ENCODE assay signal across 8 mouse cellular contexts in the genomic region with DNA sequence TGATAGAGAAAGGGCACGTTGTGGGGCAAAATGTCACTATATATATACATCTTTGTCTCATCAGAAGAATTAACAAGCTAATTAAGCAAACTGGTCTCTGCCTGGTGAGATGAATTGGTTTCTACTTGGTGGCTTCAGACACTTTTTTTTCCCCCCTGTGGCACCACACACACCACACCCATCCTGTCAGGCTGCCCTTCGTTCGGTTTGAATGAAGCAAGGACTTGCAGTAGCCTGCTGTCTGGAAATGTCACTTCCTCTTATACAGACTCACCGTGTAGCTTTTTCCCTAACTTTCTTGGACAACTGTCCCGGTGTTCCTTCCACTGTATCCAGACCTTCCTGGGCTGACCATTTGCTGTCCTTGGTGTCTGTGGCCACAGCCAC.
DNase-seq lines count a peak whose midpoint lies in the region; ATAC-seq and TF ChIP-seq lines count a peak whose summit lies in the region.

No protein-coding gene starts in this region.

- 36% methylated on average over 5 of the region's 5 CpGs for WGBS in heart, adult 2 months
- WGBS in intestine, postnatal 0 days: 34% methylated on average over 5 of the region's 5 CpGs
- 37% methylated on average over 5 of the region's 5 CpGs for WGBS in olfactory bulb, adult 2 months

- H3K4me3 ChIP-seq in heart, adult 2 months: no peak overlapping the region
- H3K4me3 ChIP-seq in intestine, postnatal 0 days (ENCODE audit: low read depth, low read length): peak overlapping the region; percentile 3; the same call in 1 of the 2 replicates
- H3K4me3 ChIP-seq in olfactory bulb, adult 2 months (ENCODE audit: insufficient read depth, low read depth, low read length): 0 out of 2 replicates have a peak overlapping the region, but pooled peaks have one; percentile 15

- no peak for TF ChIP-seq POLR2A in heart, adult 2 months (IDR thresholded peaks at IDR 0.05; ENCODE audit: insufficient read depth, low read depth, low read length)
- no peak for TF ChIP-seq POLR2A in olfactory bulb, adult 2 months (IDR thresholded peaks at IDR 0.05; ENCODE audit: insufficient read depth, low read depth, low read length)

- peak overlapping the region; percentile 47 for H3K4me2 ChIP-seq in intestine, postnatal 0 days (replicated peaks; ENCODE audit: low read depth)

- no peak for TF ChIP-seq CTCF in heart, adult 2 months (IDR thresholded peaks at IDR 0.05)
- no peak for TF ChIP-seq CTCF in intestine, postnatal 0 days (IDR thresholded peaks at IDR 0.05; ENCODE audit: low read depth)
- no peak for TF ChIP-seq CTCF in olfactory bulb, adult 2 months (IDR thresholded peaks at IDR 0.05; ENCODE audit: insufficient read depth, low read depth, low read length)

- no peak for ATAC-seq in intestine, postnatal 0 days

- no peaks in the 10 kb centered on the region for H3K9me3 ChIP-seq in intestine, postnatal 0 days (ENCODE audit: control insufficient read depth)

- H3K9ac ChIP-seq in heart, adult 2 months (ENCODE audit: low read depth, low read length): no peak overlapping the region
- H3K9ac ChIP-seq in intestine, postnatal 0 days (ENCODE audit: low read depth, low read length): no peak overlapping the region

- no peaks in the 10 kb centered on the region for H3K79me2 ChIP-seq in heart, adult 2 months (replicated peaks; ENCODE audit: control insufficient read depth, insufficient read depth, low read length)

- DNase-seq in kidney, postnatal 4 days: peak; percentile 8 to 25
- no peak for DNase-seq in kidney, postnatal 25 days
- DNase-seq in heart, adult 2 months: peak in 1 of 2 experiments; percentile 44
- no peak for DNase-seq in thymus, postnatal 25 days
- DNase-seq in kidney, adult 9 months: no peak
- no peak for DNase-seq in layer of hippocampus, adult 9-10 months (ENCODE audit: low spot score)

- TF ChIP-seq EP300 in heart, adult 2 months (IDR thresholded peaks at IDR 0.05; ENCODE audit: insufficient read depth, low read depth, low read length): no peak; the same call in 1 of the 2 replicates

- peak overlapping the region; percentile 58 for H3K27ac ChIP-seq in heart, adult 2 months
- no peak overlapping the region for H3K27ac ChIP-seq in intestine, postnatal 0 days (ENCODE audit: low read depth, low read length)
- no peak overlapping the region for H3K27ac ChIP-seq in olfactory bulb, adult 2 months (ENCODE audit: insufficient read depth, low read depth, low read length)

- H3K27me3 ChIP-seq in heart, adult 2 months (ENCODE audit: control insufficient read depth, insufficient read depth, low read length): no peaks in the 10 kb centered on the region
- H3K27me3 ChIP-seq in intestine, postnatal 0 days (replicated peaks; ENCODE audit: control insufficient read depth, insufficient read depth, low read length): no peaks in the 10 kb centered on the region

- intact Hi-C loops in heart, adult 2 months (cut with DNase I): no loop called here

- peaks cover 8% of the 10 kb centered on the region for H3K4me1 ChIP-seq in heart, adult 2 months (ENCODE audit: control insufficient read depth, insufficient read depth, low read length)
- H3K4me1 ChIP-seq in intestine, postnatal 0 days (replicated peaks; ENCODE audit: control insufficient read depth, insufficient read depth, low read length): no peaks in the 10 kb centered on the region
- H3K4me1 ChIP-seq in olfactory bulb, adult 2 months (ENCODE audit: control insufficient read depth, insufficient read depth, low read length): peaks cover 19% of the 10 kb centered on the region

- no peaks in the 10 kb centered on the region for H3K36me3 ChIP-seq in heart, adult 2 months (ENCODE audit: control insufficient read depth, insufficient read depth, low read length)
- H3K36me3 ChIP-seq in intestine, postnatal 0 days (ENCODE audit: control insufficient read depth, insufficient read depth): no peaks in the 10 kb centered on the region

Comparison
In these comparisons a context has a peak if more than half of its experiments do, and no peak if none do; other contexts are left out.
1. DNase-seq: peak in kidney, postnatal 4 days (2 of 2); none in kidney, postnatal 25 days (0 of 2), thymus, postnatal 25 days (single experiment), kidney, adult 9 months (single experiment) and layer of hippocampus, adult 9-10 months (single experiment).